Comparison of ENCODE assay signal across 8 mouse cellular contexts in the genomic region with DNA sequence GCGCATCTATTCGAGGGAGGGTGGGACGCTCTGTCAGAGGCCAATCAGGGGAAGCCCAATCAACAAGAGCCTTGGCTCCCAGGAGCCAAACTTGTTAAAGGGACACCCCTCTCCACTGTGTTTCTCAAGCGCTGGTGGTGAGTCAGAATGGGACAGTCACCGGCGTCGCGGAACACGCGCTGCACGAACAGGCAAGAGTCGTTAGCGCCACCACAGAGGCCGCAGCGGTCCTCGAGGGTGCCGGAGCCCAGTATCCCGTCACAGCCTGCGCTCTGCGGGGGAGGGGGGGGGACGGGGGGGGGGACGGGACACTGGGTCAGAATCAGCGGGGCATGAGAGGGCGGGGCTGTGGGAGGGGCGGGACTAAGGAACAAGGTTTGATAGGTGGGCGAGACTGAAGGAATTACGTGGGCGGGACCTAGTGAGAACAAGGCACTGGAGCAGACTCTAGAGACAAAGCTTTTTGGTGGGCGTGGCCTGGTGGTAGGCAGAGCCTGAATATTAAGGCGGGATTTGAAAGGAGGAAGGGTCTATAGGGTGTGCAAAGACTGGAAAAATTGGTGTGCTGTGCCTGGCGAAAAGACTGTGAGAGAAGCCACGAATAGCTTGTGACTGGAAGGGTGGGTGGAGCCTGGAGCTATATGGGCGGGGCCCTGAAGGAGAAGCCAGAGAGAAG. TPM values are rescaled to one million over a fixed set of nuclear protein-coding genes. Genes with fewer than 3 reads are reported as not detected.
DNase-seq lines count a peak whose midpoint lies in the region; ATAC-seq and TF ChIP-seq lines count a peak whose summit lies in the region.

No protein-coding gene starts in this region.

- H3K4me2 ChIP-seq in forebrain, embryonic 15.5 days (replicated peaks), result peak overlapping the region; percentile 46
- H3K4me2 ChIP-seq in kidney, embryonic 14.5 days (replicated peaks; ENCODE audit: low read depth, low read length), result peak overlapping the region; percentile 51

- DNase-seq in gastrocnemius, adult 2 months, result peak; percentile 57
- no peak for DNase-seq in gastrocnemius, adult 18-20 months (ENCODE audit: low spot score)
- peak; percentile 80 for DNase-seq in adrenal gland, postnatal 14 days
- peak; percentile 84 for DNase-seq in lung, postnatal 10 days
- DNase-seq in frontal cortex, postnatal 25 days (ENCODE audit: low spot score in 2 of 2), result no peak

- TF ChIP-seq CTCF in gastrocnemius, adult 2 months (IDR thresholded peaks at IDR 0.05), result no peak
- TF ChIP-seq CTCF in olfactory bulb, adult 2 months (IDR thresholded peaks at IDR 0.05; ENCODE audit: insufficient read depth, low read depth, low read length), result no peak

- H3K4me3 ChIP-seq in gastrocnemius, adult 2 months, result peak overlapping the region; percentile 70
- peak overlapping the region; percentile 36 for H3K4me3 ChIP-seq in forebrain, embryonic 15.5 days
- peak overlapping the region; percentile 28 for H3K4me3 ChIP-seq in kidney, embryonic 14.5 days (ENCODE audit: low read length)
- peak overlapping the region; percentile 22 for H3K4me3 ChIP-seq in olfactory bulb, adult 2 months (ENCODE audit: insufficient read depth, low read depth, low read length)

- peaks cover 30% of the 10 kb centered on the region for H3K4me1 ChIP-seq in forebrain, embryonic 15.5 days
- peaks cover 21% of the 10 kb centered on the region for H3K4me1 ChIP-seq in kidney, embryonic 14.5 days (ENCODE audit: control insufficient read depth, insufficient read depth, low read length)
- H3K4me1 ChIP-seq in olfactory bulb, adult 2 months (ENCODE audit: control insufficient read depth, insufficient read depth, low read length), result peaks cover 40% of the 10 kb centered on the region

- intact Hi-C loops in gastrocnemius, adult 2 months (cut with DNase I), result loop anchor here (5.0 kb wide), 1 partner anchor 34 kb away; no protein-coding TSS in a partner anchor

- TF ChIP-seq POLR2A in olfactory bulb, adult 2 months (IDR thresholded peaks at IDR 0.05; ENCODE audit: insufficient read depth, low read depth, low read length), result no peak

- no peaks in the 10 kb centered on the region for H3K36me3 ChIP-seq in forebrain, embryonic 15.5 days
- H3K36me3 ChIP-seq in kidney, embryonic 14.5 days (ENCODE audit: control insufficient read depth, insufficient read depth, low read length), result no peaks in the 10 kb centered on the region

- H3K27me3 ChIP-seq in forebrain, embryonic 15.5 days, result peaks cover 79% of the 10 kb centered on the region
- peaks cover 76% of the 10 kb centered on the region for H3K27me3 ChIP-seq in kidney, embryonic 14.5 days (ENCODE audit: control insufficient read depth, insufficient read depth, low read length)

- no peak overlapping the region for H3K9ac ChIP-seq in forebrain, embryonic 15.5 days (replicated peaks)
- H3K9ac ChIP-seq in kidney, embryonic 14.5 days (ENCODE audit: low read depth, low read length), result 0 out of 2 replicates have a peak overlapping the region, but pooled peaks have one; percentile 4

- WGBS in forebrain, embryonic 15.5 days, result under 1% methylated on average over 26 of the region's 33 CpGs
- under 1% methylated on average over 31 of the region's 33 CpGs for WGBS in kidney, embryonic 14.5 days
- 2% methylated on average over 29 of the region's 33 CpGs for WGBS in olfactory bulb, adult 2 months

- no peaks in the 10 kb centered on the region for H3K9me3 ChIP-seq in forebrain, embryonic 15.5 days
- no peaks in the 10 kb centered on the region for H3K9me3 ChIP-seq in kidney, embryonic 14.5 days (ENCODE audit: control insufficient read depth, low read length)

- peak overlapping the region; percentile 86 for H3K27ac ChIP-seq in gastrocnemius, adult 2 months
- no peak overlapping the region for H3K27ac ChIP-seq in forebrain, embryonic 15.5 days (replicated peaks)
- H3K27ac ChIP-seq in kidney, embryonic 14.5 days (ENCODE audit: low read depth, low read length), result no peak overlapping the region
- no peak overlapping the region for H3K27ac ChIP-seq in olfactory bulb, adult 2 months (ENCODE audit: insufficient read depth, low read depth, low read length)

- ATAC-seq in forebrain, embryonic 15.5 days (replicated peaks), result peak; percentile 78
- ATAC-seq in kidney, embryonic 14.5 days (ENCODE audit: low FRiP score, low TSS enrichment), result peak; percentile 72

RNA-seq across cellular contexts. Expression of a gene that starts 5.3 kb away (rescaled TPM):
- 10 to 100 TPM; 26.2 to 43.3 TPM for total RNA-seq in gastrocnemius, adult 2 months (2021)
- total RNA-seq in gastrocnemius, adult 18-20 months (2021), result 10 to 100 TPM; 32.5 to 37.0 TPM
- total RNA-seq in adrenal gland, postnatal 14 days (2021), result 8.4 and 10.9 TPM in 2 replicates
- 0.32 and 0.61 TPM in 2 replicates for polyA plus RNA-seq in forebrain, embryonic 15.5 days (2015; fragmentation: Nextera tagmentation; extraction: Ambion mirVana)
- polyA plus RNA-seq in kidney, embryonic 14.5 days (2014; fragmentation: Nextera tagmentation; extraction: Ambion mirVana), result 1.2 and 2.7 TPM in 2 replicates
- not detected in 2 replicates for polyA plus RNA-seq in olfactory bulb, adult 2 months (2012; ENCODE audit: insufficient read depth, insufficient read length, low replicate concordance, missing spikeins)

RNA-seq across cellular contexts. Expression of a gene that starts 13.1 kb away (rescaled TPM):
- total RNA-seq in gastrocnemius, adult 2 months (2021), result 1 to 10 TPM; 1.5 to 2.5 TPM
- total RNA-seq in gastrocnemius, adult 18-20 months (2021), result 1 to 10 TPM; 3.4 to 4.1 TPM
- total RNA-seq in adrenal gland, postnatal 14 days (2021), result 16.0 and 45.2 TPM in 2 replicates
- 2.6 and 2.9 TPM in 2 replicates for polyA plus RNA-seq in forebrain, embryonic 15.5 days (2015; fragmentation: Nextera tagmentation; extraction: Ambion mirVana)
- polyA plus RNA-seq in kidney, embryonic 14.5 days (2014; fragmentation: Nextera tagmentation; extraction: Ambion mirVana), result 5.6 and 7.1 TPM in 2 replicates
- polyA plus RNA-seq in olfactory bulb, adult 2 months (2012; ENCODE audit: insufficient read depth, insufficient read length, low replicate concordance, missing spikeins), result not detected in 2 replicates

RNA-seq across cellular contexts. Expression of a gene that starts 13.4 kb away (rescaled TPM):
- total RNA-seq in gastrocnemius, adult 2 months (2021), result under 1 TPM; 0.10 to 0.45 TPM
- under 1 TPM; 0.09 to 0.11 TPM for total RNA-seq in gastrocnemius, adult 18-20 months (2021)
- 0.30 and 0.44 TPM in 2 replicates for total RNA-seq in adrenal gland, postnatal 14 days (2021)
- 2.2 and 2.7 TPM in 2 replicates for polyA plus RNA-seq in forebrain, embryonic 15.5 days (2015; fragmentation: Nextera tagmentation; extraction: Ambion mirVana)
- polyA plus RNA-seq in kidney, embryonic 14.5 days (2014; fragmentation: Nextera tagmentation; extraction: Ambion mirVana), result 0.62 and 0.66 TPM in 2 replicates
- not detected in 2 replicates for polyA plus RNA-seq in olfactory bulb, adult 2 months (2012; ENCODE audit: insufficient read depth, insufficient read length, low replicate concordance, missing spikeins)

RNA-seq across cellular contexts. Expression of a gene that starts 13.6 kb away (rescaled TPM):
- total RNA-seq in gastrocnemius, adult 2 months (2021), result 1 to 10 TPM in 1 of 2 experiments, under 1 TPM in 1; 0.84 to 1.0 TPM
- total RNA-seq in gastrocnemius, adult 18-20 months (2021), result under 1 TPM; 0.78 to 0.97 TPM
- total RNA-seq in adrenal gland, postnatal 14 days (2021), result 3.9 and 4.7 TPM in 2 replicates
- polyA plus RNA-seq in forebrain, embryonic 15.5 days (2015; fragmentation: Nextera tagmentation; extraction: Ambion mirVana), result 2.5 and 2.6 TPM in 2 replicates
- polyA plus RNA-seq in kidney, embryonic 14.5 days (2014; fragmentation: Nextera tagmentation; extraction: Ambion mirVana), result 6.2 and 8.1 TPM in 2 replicates
- not detected in 2 replicates for polyA plus RNA-seq in olfactory bulb, adult 2 months (2012; ENCODE audit: insufficient read depth, insufficient read length, low replicate concordance, missing spikeins)

RNA-seq across cellular contexts. Expression of a gene that starts 22.6 kb away (rescaled TPM):
- 1 to 10 TPM; 5.7 to 8.1 TPM for total RNA-seq in gastrocnemius, adult 2 months (2021)
- total RNA-seq in gastrocnemius, adult 18-20 months (2021), result 1 to 10 TPM; 6.8 to 7.1 TPM
- total RNA-seq in adrenal gland, postnatal 14 days (2021), result 26.9 and 27.9 TPM in 2 replicates
- 36.9 and 38.1 TPM in 2 replicates for polyA plus RNA-seq in forebrain, embryonic 15.5 days (2015; fragmentation: Nextera tagmentation; extraction: Ambion mirVana)
- polyA plus RNA-seq in kidney, embryonic 14.5 days (2014; fragmentation: Nextera tagmentation; extraction: Ambion mirVana), result 36.1 and 40.5 TPM in 2 replicates
- polyA plus RNA-seq in olfactory bulb, adult 2 months (2012; ENCODE audit: insufficient read depth, insufficient read length, low replicate concordance, missing spikeins), result not detected in 2 replicates

Comparison
In these comparisons a context has a peak if more than half of its experiments do, and no peak if none do; other contexts are left out.
1. DNase-seq: peak in gastrocnemius, adult 2 months (single experiment), adrenal gland, postnatal 14 days (single experiment) and lung, postnatal 10 days (single experiment); none in gastrocnemius, adult 18-20 months (single experiment) and frontal cortex, postnatal 25 days (0 of 2).
2. Peak in every context shown above with its lines, with median percentiles within 50 percentile points of each other: H3K4me3 ChIP-seq.